Mouse (Mus musculus) intestine, embryonic 16.5 days (tissue): Measurements from ENCODE around the gene Ptprd. TPM values are rescaled to one million over a fixed set of nuclear protein-coding genes. Genes with fewer than 3 reads are reported as not detected.

ENCODE experiments used
- ATAC-seq: fragments of 200-750 bp; cut with Nextera tagmentation; 2 replicates; pipeline ENCODE4 v1.8.0; 2017; ENCODE audit warnings: moderate TSS enrichment, moderate library complexity
- H3K27ac ChIP-seq: fragments of 300-500 bp; sonication (generic); 2 replicates; pipeline ENCODE4 v1.5.1; 2014; ENCODE audit warnings: mild to moderate bottlenecking, low read length
- H3K27me3 ChIP-seq: fragments of 300-500 bp; sonication (generic); replicated peaks from 2 replicates; pipeline ENCODE4 v1.6.1; 2014; ENCODE audit warnings: low read length, control low read depth, mixed read lengths; ENCODE audit not compliant: control insufficient read depth, insufficient read depth
- H3K36me3 ChIP-seq: fragments of 300-500 bp; sonication (generic); 2 replicates; pipeline ENCODE4 v1.6.1; 2014; ENCODE audit warnings: low read length, control low read depth; ENCODE audit not compliant: control insufficient read depth, insufficient read depth
- H3K4me1 ChIP-seq: fragments of 300-500 bp; sonication (generic); 2 replicates; pipeline ENCODE4 v1.6.1; 2014; ENCODE audit warnings: low read length, control low read depth, mixed read lengths; ENCODE audit not compliant: control insufficient read depth, insufficient read depth
- H3K4me2 ChIP-seq: fragments of 300-500 bp; sonication (generic); 2 replicates; pipeline ENCODE4 v1.6.1; 2014; ENCODE audit warnings: low read depth, low read length, control low read depth
- H3K4me3 ChIP-seq: fragments of 300-500 bp; sonication (generic); 2 replicates; pipeline ENCODE4 v1.5.1; 2014; ENCODE audit warnings: mild to moderate bottlenecking, low read length
- H3K9ac ChIP-seq: fragments of 300-500 bp; sonication (generic); 2 replicates; pipeline ENCODE4 v1.6.1; 2014; ENCODE audit warnings: low read depth, low read length
- H3K9me3 ChIP-seq: fragments of 300-500 bp; sonication (generic); 2 replicates; pipeline ENCODE4 v1.6.1; 2016; ENCODE audit warnings: low read length, control low read depth; ENCODE audit not compliant: control insufficient read depth
- WGBS: fragments of 180-500 bp; shearing (Covaris S2); extraction: QIAGEN DNeasy Blood & Tissue Kit; methylation state at CpG from one replicate; pipeline ENCODE4 v1.1.7; 2014; 5-methylcytosine and 5-hydroxymethylcytosine counted together
- polyA plus RNA-seq: library from polyadenylated mRNA; unstranded; fragments of >200 nt; fragmentation: Nextera tagmentation; extraction: Ambion mirVana; gene quantifications from 2 replicates; pipeline ENCODE4 v1.2.1, GENCODE M21; 2015

Gene Ptprd
- polyA plus RNA-seq, 1 experiment from 2014 or later: 5.0 TPM

DNA sequence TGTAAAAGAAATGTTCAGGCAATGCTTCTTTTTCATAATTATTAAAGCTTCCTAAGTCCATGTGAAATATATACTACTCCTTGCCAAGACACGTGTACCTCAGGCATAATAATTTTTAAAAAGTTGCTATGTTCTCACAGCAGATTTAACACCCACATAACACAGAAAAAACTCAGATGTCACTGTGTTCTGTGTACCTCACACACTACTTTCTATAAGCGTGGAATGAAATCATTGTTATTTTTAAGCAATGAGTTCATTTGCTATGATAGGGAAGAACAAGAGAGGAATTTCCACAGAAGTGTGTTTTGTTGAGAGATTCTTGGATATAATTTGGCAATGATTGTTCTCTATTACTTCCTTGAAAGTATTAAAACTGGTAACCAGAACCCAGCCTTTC lies 562.9 kb downstream of the Ptprd start:
- H3K27ac ChIP-seq: no peak overlapping the region
- no peaks in the 10 kb centered on the region for H3K9me3 ChIP-seq
- H3K27me3 ChIP-seq: no peaks in the 10 kb centered on the region
- H3K4me3 ChIP-seq: no peak overlapping the region
- no peak overlapping the region for H3K4me2 ChIP-seq
- H3K36me3 ChIP-seq: no peaks in the 10 kb centered on the region
- ATAC-seq: no peak
- 77% methylated on average over 2 of the region's 2 CpGs for WGBS
- H3K4me1 ChIP-seq: no peaks in the 10 kb centered on the region
- H3K9ac ChIP-seq: no peak overlapping the region

DNA sequence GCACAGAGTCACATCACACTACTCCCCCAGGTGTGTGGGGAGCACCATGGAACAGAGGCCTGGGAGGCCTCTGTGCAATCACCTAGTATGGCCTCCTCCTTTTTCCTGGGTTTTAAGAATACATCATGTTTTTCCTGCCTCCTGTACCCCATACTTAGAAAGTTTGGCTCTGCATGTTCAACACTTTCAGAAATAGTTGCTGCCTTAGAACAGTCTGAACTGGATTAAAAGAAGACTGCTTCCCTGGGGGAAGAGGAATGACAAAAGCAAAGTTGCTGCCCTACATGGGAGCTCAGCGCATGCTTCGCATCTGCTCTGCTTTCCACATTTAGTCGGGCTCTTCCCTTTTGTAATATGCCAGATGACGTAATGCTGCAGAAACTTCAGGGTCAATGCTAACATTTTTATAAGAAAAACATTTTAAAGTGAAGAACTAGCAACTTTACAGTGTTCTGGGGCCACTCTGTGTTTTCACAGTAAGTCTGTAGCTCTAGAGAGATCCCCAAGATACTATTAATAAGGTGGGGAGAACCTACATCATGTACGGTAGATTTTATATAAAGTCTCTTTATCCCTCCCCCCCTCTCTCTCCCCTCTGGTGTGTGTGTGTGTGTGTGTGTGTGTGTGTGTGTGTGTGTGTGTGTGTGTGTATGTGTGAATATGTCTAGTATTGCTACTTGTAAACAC lies 564.2 kb downstream of the Ptprd start:
- ATAC-seq: no peak
- Histone ChIP-seq H3K27me3 (no peaks in the 10 kb centered on the region), H3K4me2 (no peak overlapping the region), H3K9me3 (no peaks in the 10 kb centered on the region), H3K36me3 (no peaks in the 10 kb centered on the region), H3K9ac (no peak overlapping the region), H3K4me1 (no peaks in the 10 kb centered on the region), H3K4me3 (no peak overlapping the region), H3K27ac (no peak overlapping the region)
- 65% methylated on average over 5 of the region's 5 CpGs for WGBS

- no peaks in the 10 kb centered on the region for H3K9me3 ChIP-seq
- no peak overlapping the region for H3K9ac ChIP-seq
- no peak overlapping the region for H3K4me3 ChIP-seq
- no peaks in the 10 kb centered on the region for H3K36me3 ChIP-seq
- no peak overlapping the region for H3K4me2 ChIP-seq
- H3K27me3 ChIP-seq: no peaks in the 10 kb centered on the region
- ATAC-seq: no peak
- H3K27ac ChIP-seq: no peak overlapping the region
- no peaks in the 10 kb centered on the region for H3K4me1 ChIP-seq
Measured at GRCm38 (mm10) chr4:77644435-77644834, 567.3 kb downstream of the Ptprd start.

DNA sequence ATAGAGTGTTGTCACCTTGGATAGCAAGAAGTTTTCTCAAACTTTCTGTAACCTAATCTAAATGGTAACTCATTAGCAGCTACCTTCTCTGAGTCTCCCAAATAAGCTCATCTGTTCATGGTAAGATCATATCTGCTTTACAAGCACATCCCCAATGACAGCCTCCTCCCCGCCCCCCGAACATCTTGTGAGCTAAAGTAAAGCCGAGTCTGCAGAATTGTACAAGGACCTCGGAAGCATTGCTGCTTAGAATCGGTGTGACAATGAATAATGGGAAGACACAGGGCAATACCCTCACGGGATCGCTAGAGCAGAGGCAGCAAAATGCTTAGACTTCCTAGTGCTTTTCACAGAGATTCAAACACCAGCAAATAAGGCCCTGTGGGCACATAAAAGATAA lies 571.7 kb downstream of the Ptprd start:
- Histone ChIP-seq H3K9ac (no peak overlapping the region), H3K4me2 (no peak overlapping the region), H3K36me3 (no peaks in the 10 kb centered on the region), H3K9me3 (no peaks in the 10 kb centered on the region), H3K27ac (no peak overlapping the region), H3K4me3 (no peak overlapping the region), H3K27me3 (no peaks in the 10 kb centered on the region), H3K4me1 (no peaks in the 10 kb centered on the region)
- 67% methylated on average over 7 of the region's 7 CpGs for WGBS
- ATAC-seq: no peak

DNA sequence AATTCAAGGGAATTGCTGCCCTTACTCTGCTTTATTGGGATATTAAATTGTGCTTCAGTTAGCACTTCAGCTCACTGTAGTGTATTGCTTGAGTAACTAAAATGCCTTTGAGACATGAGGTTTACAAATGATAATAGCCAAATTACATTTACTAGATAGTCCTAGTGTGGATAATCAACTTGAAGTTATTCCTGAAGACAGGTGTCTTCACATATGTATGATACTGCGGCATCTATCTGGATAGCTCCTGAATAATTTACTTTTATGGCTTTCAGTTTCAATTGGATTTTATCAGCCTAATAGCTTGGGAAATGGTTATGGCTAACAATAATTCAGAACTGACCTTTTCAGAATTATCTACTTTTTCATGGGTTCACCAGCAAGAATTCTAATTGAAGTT lies 598.6 kb downstream of the Ptprd start:
- ATAC-seq: no peak
- Histone ChIP-seq H3K9me3 (no peaks in the 10 kb centered on the region), H3K4me3 (no peak overlapping the region), H3K27me3 (no peaks in the 10 kb centered on the region), H3K4me2 (no peak overlapping the region), H3K9ac (no peak overlapping the region), H3K27ac (no peak overlapping the region), H3K4me1 (no peaks in the 10 kb centered on the region), H3K36me3 (no peaks in the 10 kb centered on the region)
- WGBS: 71% methylated on average over 1 of the region's 1 CpGs

DNA sequence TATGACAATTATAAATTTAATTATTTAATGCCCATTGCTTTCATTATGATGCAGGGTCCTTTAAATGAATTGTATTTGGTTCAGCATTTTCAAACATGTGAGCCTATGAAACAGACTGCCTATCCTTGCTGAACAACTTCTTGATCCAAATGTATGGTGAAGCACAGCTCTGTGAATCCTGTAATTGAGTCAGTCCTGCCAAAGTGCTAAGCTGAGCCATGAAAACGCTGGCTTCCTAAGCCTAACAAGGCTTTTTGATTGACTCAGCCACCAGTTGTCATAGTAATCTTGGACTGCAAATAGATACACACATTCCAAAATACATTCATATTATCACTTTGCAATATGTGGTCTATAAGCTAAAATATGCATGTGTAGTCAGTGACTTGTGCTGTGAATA lies 625.1 kb downstream of the Ptprd start:
- H3K27ac ChIP-seq: no peak overlapping the region
- no peaks in the 10 kb centered on the region for H3K9me3 ChIP-seq
- H3K9ac ChIP-seq: no peak overlapping the region
- no peaks in the 10 kb centered on the region for H3K36me3 ChIP-seq
- 61% methylated on average over 1 of the region's 1 CpGs for WGBS
- no peak overlapping the region for H3K4me2 ChIP-seq
- no peaks in the 10 kb centered on the region for H3K4me1 ChIP-seq
- no peaks in the 10 kb centered on the region for H3K27me3 ChIP-seq
- H3K4me3 ChIP-seq: no peak overlapping the region
- ATAC-seq: no peak

GRCm38 (mm10) chr4:77586222-77586621 lies 625.5 kb downstream of the Ptprd start:
- Histone ChIP-seq H3K4me2 (no peak overlapping the region), H3K27ac (no peak overlapping the region), H3K36me3 (no peaks in the 10 kb centered on the region), H3K4me3 (no peak overlapping the region), H3K27me3 (no peaks in the 10 kb centered on the region), H3K4me1 (no peaks in the 10 kb centered on the region), H3K9me3 (no peaks in the 10 kb centered on the region), H3K9ac (no peak overlapping the region)
- 72% methylated on average over 1 of the region's 1 CpGs for WGBS
- ATAC-seq: no peak

DNA sequence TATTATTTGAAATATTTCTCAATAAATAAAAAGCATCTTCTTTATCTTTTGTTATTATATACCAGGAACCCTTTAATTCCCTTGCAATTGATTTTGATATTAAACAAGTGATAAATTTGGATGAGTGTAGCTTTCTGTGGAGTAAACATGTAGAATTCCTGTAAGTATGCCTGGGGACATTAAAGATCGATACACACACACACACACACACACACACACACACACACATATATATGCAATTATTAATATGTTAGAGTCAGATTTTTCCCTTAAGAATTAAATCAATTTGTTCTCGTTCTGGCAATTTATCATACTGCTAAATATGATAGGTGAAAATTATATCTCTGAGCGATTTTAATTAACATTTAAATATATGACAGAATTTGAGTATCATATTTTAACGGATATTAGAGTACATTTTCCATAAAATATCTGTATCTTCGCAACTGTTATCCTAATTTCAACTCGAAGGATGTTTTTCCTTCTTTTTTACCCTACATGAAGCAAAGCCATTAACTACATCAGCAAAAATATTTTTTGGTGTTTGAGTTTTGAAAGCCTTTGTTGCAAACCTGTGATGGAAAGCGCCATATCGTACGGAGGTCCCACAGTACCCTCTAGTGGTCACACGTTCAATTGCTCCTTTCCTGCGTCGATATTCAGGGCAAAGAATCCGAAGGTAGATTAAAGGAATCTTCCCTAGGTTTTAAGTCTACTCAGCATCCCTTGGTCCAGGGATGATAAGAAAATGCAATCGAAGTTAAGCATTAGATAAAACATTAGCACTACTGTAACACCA lies 653.2 kb downstream of the Ptprd start:
- WGBS: 22% methylated on average over 14 of the region's 14 CpGs
- no peaks in the 10 kb centered on the region for H3K27me3 ChIP-seq
- H3K4me3 ChIP-seq: no peak overlapping the region
- H3K4me1 ChIP-seq: no peaks in the 10 kb centered on the region
- H3K4me2 ChIP-seq: no peak overlapping the region
- H3K9ac ChIP-seq: no peak overlapping the region
- no peaks in the 10 kb centered on the region for H3K9me3 ChIP-seq
- ATAC-seq: no peak
- no peak overlapping the region for H3K27ac ChIP-seq
- no peaks in the 10 kb centered on the region for H3K36me3 ChIP-seq

GRCm38 (mm10) chr4:77555841-77556240 lies 655.9 kb downstream of the Ptprd start:
- WGBS: 68% methylated on average over 4 of the region's 4 CpGs
- no peaks in the 10 kb centered on the region for H3K4me1 ChIP-seq
- no peak overlapping the region for H3K27ac ChIP-seq
- no peak overlapping the region for H3K4me2 ChIP-seq
- no peak overlapping the region for H3K4me3 ChIP-seq
- H3K36me3 ChIP-seq: no peaks in the 10 kb centered on the region
- no peaks in the 10 kb centered on the region for H3K27me3 ChIP-seq
- no peak overlapping the region for H3K9ac ChIP-seq
- no peaks in the 10 kb centered on the region for H3K9me3 ChIP-seq
- ATAC-seq: no peak
